Mouse (Mus musculus) heart, adult 2 months (tissue): Measurements from ENCODE around the gene Slc25a10. TPM values are rescaled to one million over a fixed set of nuclear protein-coding genes. Genes with fewer than 3 reads are reported as not detected.
A peak's percentile ranks its signal among the peaks of the same experiment; 100 is the strongest.

Experiments used
- DNase-seq, 2 experiments: peaks; one replicate each; pipeline ENCODE4 v3.0.0; 2021
- H3K27ac ChIP-seq: fragments of 200-600 bp; 2 replicates; pipeline ENCODE4 v1.8.1; 2022
- H3K27me3 ChIP-seq: fragments of 200-500 bp; 2 replicates; pipeline ENCODE4 v1.6.1; 2012; ENCODE audit warnings: mild to moderate bottlenecking, low read length, inconsistent platforms, mixed read lengths; ENCODE audit not compliant: control insufficient read depth, insufficient read depth
- H3K36me3 ChIP-seq: fragments of 200-500 bp; 2 replicates; pipeline ENCODE4 v1.6.1; 2012; ENCODE audit warnings: low read length, inconsistent platforms; ENCODE audit not compliant: control insufficient read depth, insufficient read depth
- H3K4me1 ChIP-seq: fragments of 200-500 bp; 2 replicates; pipeline ENCODE4 v1.6.1; 2011; ENCODE audit warnings: low read length; ENCODE audit not compliant: control insufficient read depth, insufficient read depth
- H3K4me3 ChIP-seq: fragments of 200-600 bp; 2 replicates; pipeline ENCODE4 v1.8.1; 2022
- H3K79me2 ChIP-seq: fragments of 200-500 bp; replicated peaks from 2 replicates; pipeline ENCODE4 v1.6.1; 2012; ENCODE audit warnings: mild to moderate bottlenecking, inconsistent platforms, low read length, moderate library complexity, mixed read lengths; ENCODE audit not compliant: control insufficient read depth, insufficient read depth
- H3K9ac ChIP-seq: fragments of 200-500 bp; 2 replicates; pipeline ENCODE4 v1.6.1; 2012; ENCODE audit warnings: low read depth, mild to moderate bottlenecking, control low read depth, inconsistent platforms, low read length, mixed read lengths
- CTCF ChIP-seq: fragments of 200-600 bp; IDR thresholded peaks from 2 replicates; pipeline ENCODE4 v1.8.1; 2022; ENCODE audit warnings: antibody characterized with exemption, mild to moderate bottlenecking, moderate library complexity
- EP300 ChIP-seq: fragments of 200-500 bp; IDR thresholded peaks from 2 replicates; pipeline ENCODE4 v1.6.1; 2011; ENCODE audit warnings: low read depth, low read length, control low read depth; ENCODE audit not compliant: insufficient read depth
- POLR2A ChIP-seq: fragments of 200-500 bp; IDR thresholded peaks from 2 replicates; pipeline ENCODE4 v1.6.1; 2011; ENCODE audit warnings: mild to moderate bottlenecking, low read depth, low read length, control low read depth; ENCODE audit not compliant: insufficient read depth
- WGBS: fragments of 180-500 bp; shearing (Covaris S2); methylation state at CpG from one replicate; pipeline ENCODE4 v1.1.7; 2018; 5-methylcytosine and 5-hydroxymethylcytosine counted together
- intact Hi-C: fragments of 180-260 bp; cut with DNase I; formaldehyde crosslinking; loops from one replicate; pipeline ENCODE4 v1.15.1; 2025
- long read RNA-seq: library from polyadenylated mRNA; stranded (forward); transcript quantifications from one replicate; pipeline ENCODE4 v2.0.0, GENCODE M21; 2021
- polyA plus RNA-seq: library from polyadenylated mRNA; depleted of rRNA; stranded (reverse); fragments of >200 nt; gene quantifications from 2 replicates; pipeline ENCODE4 v1.2.3, GENCODE M21; 2012; rRNA removed
- total RNA-seq, 2 experiments: library from RNA; stranded (reverse); gene quantifications; 2 replicates each; pipeline ENCODE4 v1.2.3; 2021

Slc25a10 gene
- total RNA-seq (10 to 100 TPM; 14.1 to 14.6 TPM), polyA plus RNA-seq (32.6 and 40.9 TPM in 2 replicates)
- long read RNA-seq, transcript Slc25a10-201 (11 exons, 2,023 nt) = major isoform, 10 of 11 reads
- long read RNA-seq, partial matches to known transcripts = 1 of 11 reads
- long read RNA-seq, other reads (novel, unspliced or antisense) = 0 of 11 reads

DNA sequence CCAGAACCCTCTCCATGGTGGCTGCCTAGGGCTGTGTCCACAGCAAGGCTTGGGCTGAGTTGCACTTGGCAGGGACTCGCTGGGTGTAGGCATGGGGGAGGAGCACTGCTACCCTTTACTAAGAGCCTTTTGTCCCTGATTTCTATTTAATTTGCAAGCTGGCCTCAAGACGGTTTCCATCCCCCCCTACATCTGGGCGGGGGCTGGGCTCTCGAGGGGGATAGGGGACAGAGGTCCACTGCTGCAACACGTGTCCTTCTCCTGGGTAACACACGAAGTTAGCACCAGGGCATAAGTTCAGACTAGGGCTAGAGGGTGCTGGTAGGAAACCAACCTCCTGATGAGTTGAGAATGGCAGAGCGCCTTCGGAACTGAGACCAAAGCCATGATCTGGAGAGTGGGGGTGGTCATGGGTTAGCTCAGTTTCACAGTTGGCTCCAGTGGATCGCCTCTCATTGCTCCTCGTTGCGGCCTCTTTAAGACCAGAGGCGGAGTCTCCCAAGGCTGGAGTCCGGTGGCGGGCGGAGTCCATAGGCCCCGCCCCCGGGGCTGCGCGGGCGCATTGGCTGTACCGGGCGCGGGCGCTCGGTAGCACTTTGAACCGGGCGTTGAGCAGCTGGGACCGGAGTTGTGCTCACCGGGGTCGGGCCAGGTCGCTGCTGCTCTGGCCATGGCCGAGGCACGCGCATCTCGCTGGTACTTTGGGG lies at the start of gene Slc25a10:
Slc25a10 (plus strand) TSS at position 524 of the 707 bp plus-strand sequence.
- peak; percentile 92 to 93 for DNase-seq
- Histone ChIP-seq H3K9ac (peak within 1 kb of the TSS; percentile 89), H3K36me3 (no peaks in the 10 kb centered on the region), H3K27me3 (no peaks in the 10 kb centered on the region), H3K27ac (peak within 1 kb of the TSS; percentile 56), H3K4me3 (peak within 1 kb of the TSS; percentile 97), H3K79me2 (no peaks in the 10 kb centered on the region), H3K4me1 (peaks cover 14% of the 10 kb centered on the region)
- intact Hi-C loops = loop anchor here (5.0 kb wide), 1 partner anchor 286 kb away; no protein-coding TSS in a partner anchor
- peak; percentile 39; the same call in 1 of the 2 replicates for TF ChIP-seq POLR2A
- TF ChIP-seq CTCF = no peak
- WGBS = 0% methylated on average over 35 of the region's 35 CpGs

DNA sequence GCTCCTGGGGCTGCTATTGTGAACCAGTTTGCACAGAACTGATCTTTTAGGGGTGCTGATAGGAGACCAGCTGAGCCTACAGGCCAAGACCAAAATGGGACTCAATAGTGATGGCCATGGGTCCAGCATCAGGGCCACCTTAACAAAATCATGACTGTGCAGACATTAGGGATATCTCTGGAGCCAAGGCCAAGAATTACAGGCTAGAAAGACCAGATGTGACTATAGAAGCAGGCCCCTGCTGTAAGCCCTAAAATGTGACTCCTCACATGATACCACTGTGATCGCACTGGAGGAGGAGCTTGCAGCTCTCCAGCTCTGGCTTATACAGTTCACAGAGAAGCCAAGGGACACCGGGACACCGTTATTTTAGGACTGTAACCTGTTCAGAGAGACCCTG lies 49.3 kb upstream of the Slc25a10 start, which contains the start of gene Tspan10:
Tspan10 (plus strand) TSS at position 301 of the 400 bp plus-strand sequence.
- Histone ChIP-seq H3K9ac (no peak within 1 kb of the TSS), H3K79me2 (no peaks in the 10 kb centered on the region), H3K36me3 (no peaks in the 10 kb centered on the region), H3K27ac (no peak within 1 kb of the TSS), H3K4me3 (no peak within 1 kb of the TSS), H3K27me3 (no peaks in the 10 kb centered on the region), H3K4me1 (peaks cover 1% of the 10 kb centered on the region; the same call in 1 of the 2 replicates)
- 86% methylated on average over 3 of the region's 3 CpGs for WGBS
- intact Hi-C loops = no loop called here
- no peak for DNase-seq
- TF ChIP-seq EP300 (no peak), CTCF (no peak), POLR2A (no peak)

DNA sequence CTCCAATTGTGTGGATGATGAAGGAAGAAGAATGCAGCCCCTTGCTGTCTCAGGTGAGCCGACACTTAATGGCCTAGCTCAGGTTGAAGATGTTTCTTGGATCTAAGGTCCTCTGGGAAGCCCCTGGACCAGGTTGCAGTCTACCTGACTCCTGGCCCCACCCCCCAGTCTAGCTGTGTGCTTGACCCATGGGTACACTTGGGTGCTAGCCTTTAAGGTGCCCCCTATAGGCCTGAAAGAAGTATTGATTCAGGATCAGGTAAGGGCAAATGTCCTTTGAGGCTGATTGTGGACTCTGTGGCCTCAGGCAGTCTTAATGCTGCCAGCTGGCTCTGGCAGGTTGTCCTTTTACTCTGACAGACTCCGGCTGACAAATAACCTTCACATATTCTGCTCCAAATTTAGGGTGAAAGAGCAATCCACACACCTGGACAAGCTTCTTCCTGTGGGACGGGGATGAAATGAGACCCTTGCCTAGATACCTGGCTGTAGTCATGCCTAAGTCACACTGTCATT lies 48.8 kb upstream of the Slc25a10 start:
- intact Hi-C loops = no loop called here
- DNase-seq = no peak
- Histone ChIP-seq H3K27ac (no peak overlapping the region), H3K4me3 (no peak overlapping the region), H3K9ac (no peak overlapping the region), H3K79me2 (no peaks in the 10 kb centered on the region), H3K36me3 (no peaks in the 10 kb centered on the region), H3K4me1 (peaks cover 1% of the 10 kb centered on the region; the same call in 1 of the 2 replicates), H3K27me3 (no peaks in the 10 kb centered on the region)
- TF ChIP-seq EP300 (no peak), POLR2A (no peak), CTCF (no peak)
- 88% methylated on average over 3 of the region's 3 CpGs for WGBS

DNA sequence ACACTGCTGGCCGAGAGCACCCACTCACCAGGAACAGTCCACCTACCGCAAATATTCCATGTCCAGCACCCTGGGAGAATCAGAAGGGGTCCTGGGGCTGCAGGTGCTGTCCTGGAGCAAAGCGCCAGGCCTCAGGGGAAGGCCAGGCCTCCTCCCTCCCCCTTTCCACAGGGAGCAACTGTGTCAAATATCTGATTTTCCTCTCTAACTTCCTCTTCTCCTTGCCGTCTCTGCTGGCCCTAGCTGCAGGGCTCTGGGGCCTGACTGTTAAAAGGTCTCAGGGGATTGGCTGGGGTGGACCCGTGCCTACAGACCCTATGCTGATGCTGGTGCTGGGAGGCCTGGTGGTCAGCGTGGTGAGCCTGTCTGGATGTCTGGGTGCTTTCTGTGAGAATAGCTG lies 47.5 kb upstream of the Slc25a10 start:
- no peak overlapping the region for H3K4me3 ChIP-seq
- H3K27ac ChIP-seq = no peak overlapping the region
- intact Hi-C loops = no loop called here
- H3K9ac ChIP-seq = no peak overlapping the region
- TF ChIP-seq EP300 = no peak
- H3K27me3 ChIP-seq = no peaks in the 10 kb centered on the region
- 64% methylated on average over 6 of the region's 6 CpGs for WGBS
- H3K79me2 ChIP-seq = no peaks in the 10 kb centered on the region
- no peaks in the 10 kb centered on the region for H3K36me3 ChIP-seq
- H3K4me1 ChIP-seq = no peaks in the 10 kb centered on the region
- DNase-seq = no peak

GRCm38 (mm10) chr11:120445475-120445874 lies 46.2 kb upstream of the Slc25a10 start:
- H3K4me1 ChIP-seq = no peaks in the 10 kb centered on the region
- no peak overlapping the region for H3K27ac ChIP-seq
- H3K79me2 ChIP-seq = no peaks in the 10 kb centered on the region
- TF ChIP-seq CTCF (no peak), POLR2A (no peak), EP300 (no peak)
- intact Hi-C loops = no loop called here
- DNase-seq = no peak
- H3K36me3 ChIP-seq = no peaks in the 10 kb centered on the region
- WGBS = 52% methylated on average over 3 of the region's 3 CpGs
- H3K4me3 ChIP-seq = no peak overlapping the region
- no peak overlapping the region for H3K9ac ChIP-seq
- no peaks in the 10 kb centered on the region for H3K27me3 ChIP-seq

DNA sequence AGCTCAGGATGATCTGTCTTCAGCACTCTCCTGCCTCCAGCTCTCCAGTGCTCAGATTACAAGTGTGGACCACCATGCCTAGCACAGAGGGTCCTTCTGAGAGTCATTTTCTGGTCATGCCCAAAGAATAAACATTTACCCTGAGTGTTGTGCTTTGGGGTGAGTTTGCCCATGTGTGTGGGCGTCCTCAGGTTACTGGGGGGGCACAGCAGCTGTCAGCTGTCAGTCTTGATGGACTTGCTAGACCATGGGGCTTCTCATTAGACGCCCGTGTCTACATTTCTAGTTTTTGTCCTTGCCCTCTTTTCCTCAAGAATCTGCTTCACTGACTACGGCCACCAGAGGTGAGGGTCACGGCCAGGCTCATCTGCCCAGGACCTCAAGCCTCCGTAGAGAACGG lies 44.5 kb upstream of the Slc25a10 start:
- Histone ChIP-seq H3K4me3 (no peak overlapping the region), H3K4me1 (no peaks in the 10 kb centered on the region), H3K27ac (no peak overlapping the region), H3K9ac (no peak overlapping the region), H3K27me3 (no peaks in the 10 kb centered on the region), H3K36me3 (no peaks in the 10 kb centered on the region), H3K79me2 (no peaks in the 10 kb centered on the region)
- WGBS = 88% methylated on average over 7 of the region's 7 CpGs
- intact Hi-C loops = no loop called here
- TF ChIP-seq EP300 = no peak
- no peak for TF ChIP-seq POLR2A
- no peak for TF ChIP-seq CTCF
- DNase-seq = no peak
